Mouse (Mus musculus): ENCODE measurements around the gene Gm45261. TPM values are rescaled to one million over a fixed set of nuclear protein-coding genes. Genes with fewer than 3 reads are reported as not detected.

The Gm45261 gene
- total and polyA plus RNA-seq, 3 experiments, result not detected

- in situ Hi-C loops (cut with MboI; ENCODE audit: low pct_ligation_motif_present, low pct_unique_long_range_greater_than_20kb, low sequenced_read_pairs), result no loop called here
- no peaks in the 10 kb centered on the region for H3K36me3 ChIP-seq (replicated peaks in 1 of 2; ENCODE audit: control insufficient read depth in 1 of 2, insufficient read depth in 1 of 2, low read length in 1 of 2)
- H3K27ac ChIP-seq (ENCODE audit: insufficient read depth, low read depth), result no peak overlapping the region; the same call in 1 of the 2 replicates
- H3K9me3 ChIP-seq (replicated peaks; ENCODE audit: low read length), result peaks cover 8% of the 10 kb centered on the region
- peaks cover 9 to 45% of the 10 kb centered on the region in 2 experiments; a peak in 3 of 4 replicates for H3K4me1 ChIP-seq (ENCODE audit: control insufficient read depth in 1 of 2, insufficient read depth in 2 of 2)
- DNase-seq (ENCODE audit: extremely low read depth), result no peak
- TF ChIP-seq POLR2AphosphoS2 (IDR thresholded peaks at IDR 0.05; ENCODE audit: low read depth, low read length) (no peak), RAD21 (IDR thresholded peaks at IDR 0.05; ENCODE audit: low read depth, low read length) (no peak), MAZ (IDR thresholded peaks at IDR 0.05; ENCODE audit: low read depth, low read length) (no peak), RCOR1 (conservative IDR thresholded peaks at IDR 0.05; ENCODE audit: low read depth, low read length) (no peak), NELFE (IDR thresholded peaks at IDR 0.05; ENCODE audit: low read depth, low read length) (no peak), EP300 (IDR thresholded peaks at IDR 0.05; ENCODE audit: low read length) (no peak), PAX5 (IDR thresholded peaks at IDR 0.05; ENCODE audit: low read length) (no peak), CHD1 (IDR thresholded peaks at IDR 0.05; ENCODE audit: low read depth, low read length) (no peak), MEF2A (IDR thresholded peaks at IDR 0.05; ENCODE audit: borderline replicate concordance, low read depth, low read length) (no peak), CHD2 (IDR thresholded peaks at IDR 0.05; ENCODE audit: low read length) (no peak), BHLHE40 (IDR thresholded peaks at IDR 0.05; ENCODE audit: low read depth, low read length) (no peak), USF1 (IDR thresholded peaks at IDR 0.05; ENCODE audit: low read depth, low read length) (no peak), UBTF (IDR thresholded peaks at IDR 0.05; ENCODE audit: low read depth, low read length) (no peak)
- no peaks in the 10 kb centered on the region for H3K27me3 ChIP-seq (replicated peaks)
- no peak overlapping the region for H3K4me3 ChIP-seq (replicated peaks in 1 of 3; ENCODE audit: low read depth in 2 of 3, low read length in 2 of 3, poor library complexity in 1 of 3)
- no peak overlapping the region for H3K9ac ChIP-seq (ENCODE audit: insufficient read depth, low read depth)
- dilution Hi-C loops (cut with MboI; ENCODE audit: extremely low pct_ligation_motif_present, extremely low pct_unique_long_range_greater_than_20kb, low sequenced_read_pairs), result no loop called here
- no peak overlapping the region for H3K4me2 ChIP-seq (ENCODE audit: insufficient read depth, low read depth, poor library complexity, severe bottlenecking)
- no peaks in the 10 kb centered on the region for H3K79me2 ChIP-seq (replicated peaks; ENCODE audit: control insufficient read depth, extremely low read depth, insufficient read depth, poor library complexity, severe bottlenecking)
These were observed 57.8 kb downstream of the Gm45261 start for GRCm38 (mm10) chr1:80403366-80403893.

GRCm38 (mm10) chr1:80401961-80402360 is 59.3 kb downstream of the Gm45261 start:
- no peaks in the 10 kb centered on the region for H3K79me2 ChIP-seq (replicated peaks; ENCODE audit: control insufficient read depth, extremely low read depth, insufficient read depth, poor library complexity, severe bottlenecking)
- DNase-seq (ENCODE audit: extremely low read depth), result peak; percentile 84
- H3K4me2 ChIP-seq (ENCODE audit: insufficient read depth, low read depth, poor library complexity, severe bottlenecking), result peak overlapping the region; percentile 21; the same call in 1 of the 2 replicates
- dilution Hi-C loops (cut with MboI; ENCODE audit: extremely low pct_ligation_motif_present, extremely low pct_unique_long_range_greater_than_20kb, low sequenced_read_pairs), result no loop called here
- peaks cover 12% of the 10 kb centered on the region for H3K9me3 ChIP-seq (replicated peaks; ENCODE audit: low read length)
- no peak overlapping the region for H3K4me3 ChIP-seq (replicated peaks in 1 of 3; ENCODE audit: low read depth in 2 of 3, low read length in 2 of 3, poor library complexity in 1 of 3)
- in situ Hi-C loops (cut with MboI; ENCODE audit: low pct_ligation_motif_present, low pct_unique_long_range_greater_than_20kb, low sequenced_read_pairs), result no loop called here
- H3K9ac ChIP-seq (ENCODE audit: insufficient read depth, low read depth), result peak overlapping the region; percentile 26; the same call in 1 of the 2 replicates
- TF ChIP-seq POLR2A (IDR thresholded peaks at IDR 0.05; ENCODE audit: low read depth, low read length), result peak; percentile 30; the same call in 1 of the 2 replicates
- no peak for TF ChIP-seq JUN (IDR thresholded peaks at IDR 0.05; ENCODE audit: insufficient read depth, low read depth, low read length)
- no peak for TF ChIP-seq MAZ (IDR thresholded peaks at IDR 0.05; ENCODE audit: low read depth, low read length)
- TF ChIP-seq E2F4 (IDR thresholded peaks at IDR 0.05; ENCODE audit: insufficient replicate concordance, low read depth, low read length), result no peak
- TF ChIP-seq TBP (conservative IDR thresholded peaks at IDR 0.05; ENCODE audit: low read depth, low read length), result 0 out of 2 replicates have a peak, but pooled peaks have one; percentile 41
- peak; percentile 65; the same call in 1 of the 2 replicates for TF ChIP-seq IRF4 (IDR thresholded peaks at IDR 0.05; ENCODE audit: low read depth, low read length)
- TF ChIP-seq TCF12 (IDR thresholded peaks at IDR 0.05; ENCODE audit: low read depth, low read length), result peak; percentile 22; the same call in 1 of the 2 replicates
- TF ChIP-seq ETS1 (conservative IDR thresholded peaks at IDR 0.05; ENCODE audit: low read depth, low read length), result peak; percentile 51
- TF ChIP-seq USF2 (conservative IDR thresholded peaks at IDR 0.05; ENCODE audit: low read depth, low read length), result no peak
- no peak for TF ChIP-seq KAT2A (IDR thresholded peaks at IDR 0.05; ENCODE audit: insufficient replicate concordance, low read length)
- peak; percentile 74 for TF ChIP-seq EP300 (IDR thresholded peaks at IDR 0.05; ENCODE audit: low read length)
- no peaks in the 10 kb centered on the region for H3K36me3 ChIP-seq (replicated peaks in 1 of 2; ENCODE audit: control insufficient read depth in 1 of 2, insufficient read depth in 1 of 2, low read length in 1 of 2)
- H3K4me1 ChIP-seq (ENCODE audit: control insufficient read depth in 1 of 2, insufficient read depth in 2 of 2), result peaks cover 9 to 42% of the 10 kb centered on the region in 2 experiments; a peak in 3 of 4 replicates
- peak overlapping the region; percentile 17; the same call in 1 of the 2 replicates for H3K27ac ChIP-seq (ENCODE audit: insufficient read depth, low read depth)
- H3K27me3 ChIP-seq (replicated peaks), result no peaks in the 10 kb centered on the region
